Mouse (Mus musculus) erythroblast, embryonic 14.5 days (primary cell): Measurements from ENCODE around the gene Maip1.

Experiments used
- GATA1 ChIP-seq: IDR thresholded peaks from 2 replicates; pipeline ENCODE4 v1.6.1; 2012; ENCODE audit warnings: low read length, inconsistent platforms, mixed read lengths
- TAL1 ChIP-seq: IDR thresholded peaks from 3 replicates; pipeline ENCODE4 v1.6.1; 2012; ENCODE audit warnings: low read length, inconsistent platforms, mixed read lengths

GRCm38 (mm10) chr1:57370451-57370850, 35.7 kb upstream of the Maip1 start:
- TF ChIP-seq GATA1 (no peak), TAL1 (no peak)
